Mouse (Mus musculus): ENCODE measurements around the gene Sort1. TPM values are rescaled to one million over a fixed set of nuclear protein-coding genes. Genes with fewer than 3 reads are reported as not detected.
A peak's percentile ranks its signal among the peaks of the same experiment; 100 is the strongest.

Gene Sort1
- polyA plus RNA-seq, 1 experiment: 16.5 TPM

GRCm38 (mm10) chr3:108372691-108373090 is 88.8 kb downstream of the Sort1 start:
- no peak for TF ChIP-seq POLR2A (IDR thresholded peaks at IDR 0.05; ENCODE audit: control insufficient read depth, extremely low read depth, insufficient read depth, low read length, poor library complexity)
- no peak overlapping the region for H3K27ac ChIP-seq (ENCODE audit: control insufficient read depth, insufficient read depth, low read length)

GRCm38 (mm10) chr3:108378875-108379663 is 95.2 kb downstream of the Sort1 start:
- Histone ChIP-seq H3K4me3 (ENCODE audit: control insufficient read depth, insufficient read depth, low read length) (no peak overlapping the region), H3K36me3 (ENCODE audit: control insufficient read depth, insufficient read depth, low read length) (no peaks in the 10 kb centered on the region), H3K4me1 (replicated peaks; ENCODE audit: control insufficient read depth, insufficient read depth, low read length) (peaks cover 12% of the 10 kb centered on the region), H3K27ac (ENCODE audit: control insufficient read depth, insufficient read depth, low read length) (no peak overlapping the region), H3K27me3 (ENCODE audit: control insufficient read depth, insufficient read depth, low read length) (no peaks in the 10 kb centered on the region; the same call in 1 of the 2 replicates)
- WGBS: 92% methylated on average over 7 of the region's 7 CpGs
- TF ChIP-seq POLR2A (IDR thresholded peaks at IDR 0.05; ENCODE audit: control insufficient read depth, extremely low read depth, insufficient read depth, low read length, poor library complexity) (no peak), CTCF (IDR thresholded peaks at IDR 0.05; ENCODE audit: borderline replicate concordance, control insufficient read depth, extremely low read depth, insufficient read depth, low read length, poor library complexity) (no peak)
- DNase-seq: no peak

More at GRCm38 (mm10) chr3:108372691-108373090, 88.8 kb downstream of the Sort1 start:
- WGBS: 92% methylated on average over 3 of the region's 3 CpGs
- H3K27me3 ChIP-seq (ENCODE audit: control insufficient read depth, insufficient read depth, low read length): no peaks in the 10 kb centered on the region; the same call in 1 of the 2 replicates
- DNase-seq: no peak
- H3K4me1 ChIP-seq (replicated peaks; ENCODE audit: control insufficient read depth, insufficient read depth, low read length): no peaks in the 10 kb centered on the region
- no peaks in the 10 kb centered on the region for H3K36me3 ChIP-seq (ENCODE audit: control insufficient read depth, insufficient read depth, low read length)
- no peak overlapping the region for H3K4me3 ChIP-seq (ENCODE audit: control insufficient read depth, insufficient read depth, low read length)

DNA sequence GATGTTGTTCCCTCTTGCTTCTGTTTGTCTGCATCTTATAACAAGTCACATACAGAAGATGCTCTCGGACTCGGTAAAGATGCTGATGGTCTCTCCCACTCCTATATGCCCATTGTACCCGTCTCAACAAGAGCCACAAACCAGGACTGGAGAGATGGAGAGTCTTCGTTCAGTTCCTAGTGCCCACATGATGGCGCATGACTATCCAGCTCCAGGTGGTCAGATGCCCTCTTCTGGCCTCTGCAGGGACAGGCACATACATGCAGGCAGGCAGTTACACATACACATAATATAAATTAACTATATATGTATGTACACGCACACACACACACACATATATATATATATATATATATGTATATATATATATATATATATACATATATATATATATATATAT is 96.8 kb downstream of the Sort1 start:
- no peaks in the 10 kb centered on the region for H3K36me3 ChIP-seq (ENCODE audit: control insufficient read depth, insufficient read depth, low read length)
- H3K27me3 ChIP-seq (ENCODE audit: control insufficient read depth, insufficient read depth, low read length): no peaks in the 10 kb centered on the region; the same call in 1 of the 2 replicates
- no peak overlapping the region for H3K27ac ChIP-seq (ENCODE audit: control insufficient read depth, insufficient read depth, low read length)
- H3K4me3 ChIP-seq (ENCODE audit: control insufficient read depth, insufficient read depth, low read length): no peak overlapping the region
- 91% methylated on average over 6 of the region's 6 CpGs for WGBS
- H3K4me1 ChIP-seq (replicated peaks; ENCODE audit: control insufficient read depth, insufficient read depth, low read length): peaks cover 13% of the 10 kb centered on the region
- DNase-seq: no peak
- TF ChIP-seq POLR2A (IDR thresholded peaks at IDR 0.05; ENCODE audit: control insufficient read depth, extremely low read depth, insufficient read depth, low read length, poor library complexity) (no peak), CTCF (IDR thresholded peaks at IDR 0.05; ENCODE audit: borderline replicate concordance, control insufficient read depth, extremely low read depth, insufficient read depth, low read length, poor library complexity) (no peak; the same call in 1 of the 2 replicates)

GRCm38 (mm10) chr3:108381945-108382875 is 98.3 kb downstream of the Sort1 start:
- Histone ChIP-seq H3K27me3 (ENCODE audit: control insufficient read depth, insufficient read depth, low read length) (no peaks in the 10 kb centered on the region; the same call in 1 of the 2 replicates), H3K4me3 (ENCODE audit: control insufficient read depth, insufficient read depth, low read length) (peak overlapping the region; percentile 13; the same call in 1 of the 2 replicates), H3K36me3 (ENCODE audit: control insufficient read depth, insufficient read depth, low read length) (no peaks in the 10 kb centered on the region), H3K4me1 (replicated peaks; ENCODE audit: control insufficient read depth, insufficient read depth, low read length) (peaks cover 13% of the 10 kb centered on the region), H3K27ac (ENCODE audit: control insufficient read depth, insufficient read depth, low read length) (no peak overlapping the region; the same call in 1 of the 2 replicates)
- 56% methylated on average over 14 of the region's 14 CpGs for WGBS
- DNase-seq: no peak
- TF ChIP-seq POLR2A (IDR thresholded peaks at IDR 0.05; ENCODE audit: control insufficient read depth, extremely low read depth, insufficient read depth, low read length, poor library complexity): no peak
- TF ChIP-seq CTCF (IDR thresholded peaks at IDR 0.05; ENCODE audit: borderline replicate concordance, control insufficient read depth, extremely low read depth, insufficient read depth, low read length, poor library complexity): no peak

- 4% methylated on average over 44 of the region's 44 CpGs for WGBS
- Histone ChIP-seq H3K27me3 (ENCODE audit: control insufficient read depth, insufficient read depth, low read length) (no peaks in the 10 kb centered on the region), H3K27ac (ENCODE audit: control insufficient read depth, insufficient read depth, low read length) (no peak within 1 kb of the TSS), H3K4me1 (replicated peaks; ENCODE audit: control insufficient read depth, insufficient read depth, low read length) (peaks cover 13% of the 10 kb centered on the region), H3K4me3 (ENCODE audit: control insufficient read depth, insufficient read depth, low read length) (peak within 1 kb of the TSS; percentile 92), H3K36me3 (ENCODE audit: control insufficient read depth, insufficient read depth, low read length) (no peaks in the 10 kb centered on the region)
- peak; percentile 87 for DNase-seq
- peak; percentile 36; the same call in 1 of the 2 replicates for TF ChIP-seq POLR2A (IDR thresholded peaks at IDR 0.05; ENCODE audit: control insufficient read depth, extremely low read depth, insufficient read depth, low read length, poor library complexity)
- TF ChIP-seq CTCF (IDR thresholded peaks at IDR 0.05; ENCODE audit: borderline replicate concordance, control insufficient read depth, extremely low read depth, insufficient read depth, low read length, poor library complexity): 0 out of 2 replicates have a peak, but pooled peaks have one; percentile 13
These were observed 99.8 kb downstream of the Sort1 start, which contains the start of gene Psrc1 for GRCm38 (mm10) chr3:108383485-108384354. TSS of gene Psrc1 (plus strand) at chr3:108383839.

All from thymus, adult 2 months (tissue).